Mouse (Mus musculus) E14TG2a.4 (cell line): Measurements from ENCODE around the gene Adcy10.

Experiments used
- CTCF ChIP-seq: conservative IDR thresholded peaks from 2 replicates; pipeline ENCODE4 v1.5.1; 2014; ENCODE audit warnings: low read length
- POU5F1 ChIP-seq: IDR thresholded peaks from 2 replicates; pipeline ENCODE4 v1.6.1; 2014; ENCODE audit warnings: low read length, borderline replicate concordance

- TF ChIP-seq POU5F1 (no peak), CTCF (no peak)
Observed at GRCm38 (mm10) chr1:165590760-165591159, 105.8 kb downstream of the Adcy10 start.
